Mouse (Mus musculus) neural tube, embryonic 13.5 days (tissue): ENCODE data around the gene Exo5. TPM values are rescaled to one million over a fixed set of nuclear protein-coding genes. Genes with fewer than 3 reads are reported as not detected.

Experiments used
- ATAC-seq: fragments of 200-750 bp; cut with Nextera tagmentation; 2 replicates; pipeline ENCODE4 v1.8.0; 2017; ENCODE audit warnings: low read depth, mild to moderate bottlenecking, moderate TSS enrichment, moderate library complexity
- H3K27ac ChIP-seq: fragments of 300-500 bp; sonication (generic); replicated peaks from 2 replicates; pipeline ENCODE4 v1.5.1; 2015; ENCODE audit warnings: moderate library complexity, mild to moderate bottlenecking, inconsistent platforms
- H3K27me3 ChIP-seq: fragments of 300-500 bp; sonication (generic); 2 replicates; pipeline ENCODE4 v1.6.1; 2015; ENCODE audit warnings: mild to moderate bottlenecking, inconsistent platforms
- H3K36me3 ChIP-seq: fragments of 300-500 bp; sonication (generic); 2 replicates; pipeline ENCODE4 v1.6.1; 2015; ENCODE audit warnings: mild to moderate bottlenecking, inconsistent platforms
- H3K4me1 ChIP-seq: fragments of 300-500 bp; sonication (generic); replicated peaks from 2 replicates; pipeline ENCODE4 v1.6.1; 2015; ENCODE audit warnings: inconsistent platforms
- H3K4me2 ChIP-seq: fragments of 300-500 bp; sonication (generic); 2 replicates; pipeline ENCODE4 v1.6.1; 2015; ENCODE audit warnings: inconsistent platforms, mild to moderate bottlenecking, moderate library complexity
- H3K4me3 ChIP-seq: fragments of 300-500 bp; sonication (generic); 2 replicates; pipeline ENCODE4 v1.5.1; 2015; ENCODE audit warnings: mild to moderate bottlenecking, inconsistent platforms
- H3K9ac ChIP-seq: fragments of 300-500 bp; sonication (generic); 2 replicates; pipeline ENCODE4 v1.6.1; 2015; ENCODE audit warnings: moderate library complexity, mild to moderate bottlenecking, inconsistent platforms
- H3K9me3 ChIP-seq: fragments of 300-500 bp; sonication (generic); 2 replicates; pipeline ENCODE4 v1.6.1; 2016; ENCODE audit warnings: inconsistent platforms
- WGBS: fragments of 180-500 bp; shearing (Covaris S2); methylation state at CpG from one replicate; pipeline ENCODE4 v1.1.7; 2015; 5-methylcytosine and 5-hydroxymethylcytosine counted together
- polyA plus RNA-seq: library from polyadenylated mRNA; unstranded; fragments of >200 nt; fragmentation: Nextera tagmentation; extraction: Ambion mirVana; gene quantifications from 2 replicates; pipeline ENCODE4 v1.2.1, GENCODE M21; 2015

Gene Exo5
- polyA plus RNA-seq, 1 experiment from 2014 or later: 36.1 TPM

DNA sequence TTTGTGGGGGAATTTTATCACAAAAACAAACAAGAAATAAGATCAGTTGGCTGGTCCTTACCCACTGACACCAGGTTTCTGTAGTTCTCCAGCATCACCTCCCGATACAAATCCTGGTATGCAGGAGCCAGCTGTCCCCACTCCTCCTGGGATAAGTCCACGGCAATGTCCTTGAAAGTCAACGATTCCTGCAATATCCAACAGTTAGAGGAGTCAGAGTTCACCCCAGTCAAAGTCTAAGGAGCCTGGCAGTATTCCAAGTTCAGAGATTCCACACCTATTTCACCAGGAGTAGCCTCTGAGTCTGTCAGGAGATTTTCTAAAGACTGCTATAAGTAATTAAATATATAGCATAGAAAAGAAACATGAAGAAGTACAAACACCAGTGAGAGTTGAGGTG, 10.2 kb upstream of the Exo5 start:
- Histone ChIP-seq H3K27me3 (no peaks in the 10 kb centered on the region), H3K4me3 (no peak overlapping the region)
- 92% methylated on average over 3 of the region's 3 CpGs for WGBS

DNA sequence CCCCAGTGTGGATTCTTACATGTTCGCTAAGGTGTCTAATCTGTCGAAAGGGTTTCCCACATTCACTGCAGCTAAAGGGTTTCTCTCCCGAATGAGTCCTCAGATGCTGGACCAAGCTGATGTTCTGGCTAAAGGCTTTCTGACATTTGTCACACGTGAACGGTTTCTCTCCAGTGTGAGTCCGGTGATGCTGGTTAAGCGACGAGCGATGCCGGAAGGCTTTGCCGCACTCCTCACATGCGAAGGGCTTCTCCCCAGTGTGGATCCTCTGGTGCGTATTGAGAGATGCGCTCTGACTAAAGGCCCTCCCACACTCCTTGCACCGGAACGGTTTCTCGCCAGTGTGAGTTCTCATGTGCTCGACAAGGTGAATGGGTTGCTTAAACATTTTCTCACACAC, 5.9 kb upstream of the Exo5 start:
- no peaks in the 10 kb centered on the region for H3K27me3 ChIP-seq
- no peak overlapping the region for H3K9ac ChIP-seq
- no peak overlapping the region for H3K27ac ChIP-seq
- WGBS: 94% methylated on average over 18 of the region's 18 CpGs
- no peak overlapping the region for H3K4me2 ChIP-seq
- no peaks in the 10 kb centered on the region for H3K4me1 ChIP-seq
- peaks cover 9% of the 10 kb centered on the region for H3K9me3 ChIP-seq
- ATAC-seq: no peak
- peaks cover 15% of the 10 kb centered on the region for H3K36me3 ChIP-seq
- no peak overlapping the region for H3K4me3 ChIP-seq

More for the DNA sequence above, 10.2 kb upstream of the Exo5 start:
- Histone ChIP-seq H3K4me1 (no peaks in the 10 kb centered on the region), H3K4me2 (no peak overlapping the region), H3K27ac (no peak overlapping the region), H3K9me3 (0 out of 2 replicates have a peak, but pooled peaks cover 6% of the 10 kb centered on the region), H3K9ac (no peak overlapping the region), H3K36me3 (peaks cover 15% of the 10 kb centered on the region)
- no peak for ATAC-seq

- no peak for ATAC-seq
- Histone ChIP-seq H3K9ac (no peak overlapping the region), H3K4me3 (no peak overlapping the region), H3K4me1 (no peaks in the 10 kb centered on the region; the same call in 1 of the 2 replicates), H3K27ac (no peak overlapping the region), H3K27me3 (no peaks in the 10 kb centered on the region), H3K4me2 (no peak overlapping the region), H3K36me3 (peaks cover 15% of the 10 kb centered on the region), H3K9me3 (peaks cover 9% of the 10 kb centered on the region)
- WGBS: 83% methylated on average over 3 of the region's 3 CpGs
Observed at GRCm38 (mm10) chr4:120928686-120929085, 3.9 kb upstream of the Exo5 start.

- Histone ChIP-seq H3K4me3 (peak overlapping the region; percentile 69), H3K4me1 (peaks cover 9% of the 10 kb centered on the region; the same call in 1 of the 2 replicates), H3K27me3 (no peaks in the 10 kb centered on the region), H3K36me3 (peaks cover 29% of the 10 kb centered on the region), H3K9ac (peak overlapping the region; percentile 85), H3K4me2 (peak overlapping the region; percentile 64), H3K9me3 (peaks cover 9% of the 10 kb centered on the region), H3K27ac (peak overlapping the region; percentile 93)
- WGBS: 9% methylated on average over 3 of the region's 3 CpGs
- ATAC-seq: peak; percentile 58; the same call in 1 of the 2 replicates
Observed at GRCm38 (mm10) chr4:120925386-120925785, 569 bp upstream of the Exo5 start.

DNA sequence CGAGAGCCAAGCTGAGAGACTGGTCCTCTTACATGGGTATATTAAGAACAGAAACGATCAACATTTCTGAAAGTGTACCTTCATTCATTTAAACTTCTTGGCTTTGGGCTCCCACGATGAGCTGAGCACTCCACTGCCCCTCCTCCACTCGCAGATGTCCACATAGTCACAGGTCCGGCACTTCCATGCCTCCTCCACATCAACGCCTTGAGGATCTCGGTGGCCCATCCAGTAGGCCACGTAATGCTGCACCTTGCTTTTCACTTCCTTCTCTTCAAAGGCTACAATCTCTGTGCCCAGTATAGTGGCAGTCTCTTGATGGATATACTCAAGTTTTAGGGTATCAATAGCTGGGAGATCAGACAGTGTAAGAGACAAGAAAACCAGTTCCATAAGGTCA, 3.4 kb downstream of the Exo5 start:
- H3K27me3 ChIP-seq: no peaks in the 10 kb centered on the region
- peaks cover 10% of the 10 kb centered on the region for H3K9me3 ChIP-seq
- no peak overlapping the region for H3K27ac ChIP-seq
- no peak overlapping the region for H3K9ac ChIP-seq
- WGBS: 93% methylated on average over 8 of the region's 8 CpGs
- H3K4me2 ChIP-seq: no peak overlapping the region
- peaks cover 9% of the 10 kb centered on the region; the same call in 1 of the 2 replicates for H3K4me1 ChIP-seq
- ATAC-seq: no peak
- no peak overlapping the region for H3K4me3 ChIP-seq
- peaks cover 43% of the 10 kb centered on the region for H3K36me3 ChIP-seq

GRCm38 (mm10) chr4:120914501-120914900, 10.3 kb downstream of the Exo5 start:
- Histone ChIP-seq H3K9me3 (no peaks in the 10 kb centered on the region), H3K4me1 (no peaks in the 10 kb centered on the region), H3K9ac (no peak overlapping the region), H3K27me3 (no peaks in the 10 kb centered on the region), H3K27ac (no peak overlapping the region), H3K4me3 (no peak overlapping the region), H3K36me3 (peaks cover 8% of the 10 kb centered on the region), H3K4me2 (no peak overlapping the region)
- WGBS: 70% methylated on average over 4 of the region's 4 CpGs
- ATAC-seq: no peak

GRCm38 (mm10) chr4:120913861-120914260, 11.0 kb downstream of the Exo5 start:
- no peak overlapping the region for H3K27ac ChIP-seq
- H3K9me3 ChIP-seq: no peaks in the 10 kb centered on the region
- ATAC-seq: no peak
- H3K4me1 ChIP-seq: no peaks in the 10 kb centered on the region
- H3K9ac ChIP-seq: no peak overlapping the region
- H3K27me3 ChIP-seq: no peaks in the 10 kb centered on the region
- H3K4me2 ChIP-seq: no peak overlapping the region
- WGBS: 81% methylated on average over 1 of the region's 1 CpGs
- H3K36me3 ChIP-seq: 0 out of 2 replicates have a peak, but pooled peaks cover 2% of the 10 kb centered on the region
- no peak overlapping the region for H3K4me3 ChIP-seq

DNA sequence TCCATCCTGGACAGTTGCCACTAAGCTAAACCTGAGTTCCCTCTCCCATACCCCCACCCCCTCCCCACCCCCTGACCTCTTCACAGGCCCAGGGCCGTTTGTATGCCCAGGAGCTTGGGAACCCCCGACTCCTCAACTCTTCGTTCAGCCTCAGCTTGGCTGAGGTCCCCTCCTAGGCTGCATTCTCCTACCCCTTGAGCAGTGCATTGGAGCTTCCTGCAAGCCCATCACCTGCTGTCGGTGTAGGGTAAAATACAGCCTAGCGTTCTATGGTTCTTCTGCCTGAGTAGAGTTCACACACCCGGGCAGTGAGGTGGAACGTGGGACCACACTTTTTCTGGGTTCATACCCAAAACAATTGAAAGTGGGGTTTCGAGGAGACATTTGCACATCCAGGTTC, 11.4 kb downstream of the Exo5 start:
- Histone ChIP-seq H3K4me3 (no peak overlapping the region), H3K27ac (no peak overlapping the region), H3K27me3 (no peaks in the 10 kb centered on the region), H3K36me3 (no peaks in the 10 kb centered on the region), H3K9ac (no peak overlapping the region), H3K9me3 (no peaks in the 10 kb centered on the region), H3K4me2 (no peak overlapping the region), H3K4me1 (no peaks in the 10 kb centered on the region)
- WGBS: 72% methylated on average over 8 of the region's 8 CpGs
- no peak for ATAC-seq

- no peaks in the 10 kb centered on the region for H3K36me3 ChIP-seq
- H3K27me3 ChIP-seq: no peaks in the 10 kb centered on the region
- H3K9me3 ChIP-seq: no peaks in the 10 kb centered on the region
- H3K4me3 ChIP-seq: no peak overlapping the region
- no peak overlapping the region for H3K4me2 ChIP-seq
- ATAC-seq: no peak
- no peaks in the 10 kb centered on the region for H3K4me1 ChIP-seq
- 65% methylated on average over 4 of the region's 4 CpGs for WGBS
- H3K9ac ChIP-seq: no peak overlapping the region
- H3K27ac ChIP-seq: no peak overlapping the region
Observed at GRCm38 (mm10) chr4:120912866-120913265, 12.0 kb downstream of the Exo5 start.

- Histone ChIP-seq H3K27me3 (no peaks in the 10 kb centered on the region), H3K27ac (no peak overlapping the region), H3K4me1 (no peaks in the 10 kb centered on the region), H3K4me3 (no peak overlapping the region), H3K9me3 (no peaks in the 10 kb centered on the region), H3K36me3 (no peaks in the 10 kb centered on the region), H3K4me2 (no peak overlapping the region), H3K9ac (no peak overlapping the region)
- 86% methylated on average over 6 of the region's 6 CpGs for WGBS
- ATAC-seq: no peak
Observed at GRCm38 (mm10) chr4:120911086-120911485, 13.7 kb downstream of the Exo5 start.

DNA sequence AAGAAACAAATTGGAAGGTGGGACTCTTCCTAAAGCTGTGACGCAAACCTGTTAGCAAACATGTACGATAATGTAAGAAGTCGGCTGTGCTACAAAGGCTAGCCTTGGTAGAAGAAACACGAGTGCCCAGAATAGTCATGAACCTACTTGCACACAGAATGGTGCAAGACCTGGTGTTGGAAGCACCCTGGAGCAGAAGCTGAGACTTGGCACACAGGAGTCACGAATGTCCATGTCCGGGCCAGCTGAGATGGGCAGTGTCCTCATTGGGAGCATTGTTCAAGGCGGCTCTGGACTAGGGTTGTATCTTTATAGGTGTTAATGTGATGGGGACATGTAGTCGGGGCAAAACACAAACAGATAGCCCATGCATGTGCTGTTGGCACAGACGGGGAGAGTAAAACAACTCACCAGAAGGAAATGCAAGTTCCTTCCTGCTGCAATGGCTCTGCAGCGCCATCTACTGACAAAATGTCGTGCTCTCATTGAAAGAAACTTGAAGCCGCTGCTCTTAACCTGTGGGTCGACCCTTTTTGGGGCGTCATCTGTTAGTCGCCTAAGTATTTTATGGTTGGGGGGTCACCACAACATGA, 15.2 kb downstream of the Exo5 start:
- 34% methylated on average over 15 of the region's 15 CpGs for WGBS
- Histone ChIP-seq H3K4me3 (no peak overlapping the region), H3K9ac (no peak overlapping the region), H3K9me3 (no peaks in the 10 kb centered on the region), H3K36me3 (no peaks in the 10 kb centered on the region), H3K27ac (no peak overlapping the region), H3K4me1 (no peaks in the 10 kb centered on the region), H3K4me2 (no peak overlapping the region), H3K27me3 (no peaks in the 10 kb centered on the region)
- ATAC-seq: peak; percentile 53; the same call in 1 of the 2 replicates

- no peaks in the 10 kb centered on the region for H3K9me3 ChIP-seq
- no peak for ATAC-seq
- no peaks in the 10 kb centered on the region for H3K36me3 ChIP-seq
- H3K27ac ChIP-seq: no peak overlapping the region
- H3K4me2 ChIP-seq: no peak overlapping the region
- H3K27me3 ChIP-seq: no peaks in the 10 kb centered on the region
- no peaks in the 10 kb centered on the region for H3K4me1 ChIP-seq
- 80% methylated on average over 5 of the region's 5 CpGs for WGBS
- H3K9ac ChIP-seq: no peak overlapping the region
- H3K4me3 ChIP-seq: no peak overlapping the region
Observed at GRCm38 (mm10) chr4:120905644-120906043, 19.2 kb downstream of the Exo5 start.

DNA sequence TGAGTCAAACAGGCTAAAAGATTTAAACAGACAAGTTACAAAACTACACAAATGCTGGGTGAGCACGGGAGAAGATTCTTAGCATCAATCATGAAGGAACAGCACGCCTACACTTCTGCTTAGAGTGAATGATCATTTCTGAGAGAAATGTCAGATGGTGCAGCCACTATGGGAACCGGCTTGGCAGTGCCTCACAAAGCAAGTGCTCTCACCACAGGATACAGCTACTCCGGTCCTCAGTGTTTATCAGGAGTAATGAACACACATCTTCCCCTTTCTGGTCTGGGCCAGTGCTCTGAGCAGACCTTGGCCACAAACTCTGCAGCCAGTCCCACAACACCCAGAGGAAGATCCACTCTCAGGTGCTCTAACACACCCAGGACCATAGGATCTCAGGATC, 20.3 kb downstream of the Exo5 start:
- H3K27ac ChIP-seq: no peak overlapping the region
- no peak overlapping the region for H3K4me2 ChIP-seq
- H3K27me3 ChIP-seq: no peaks in the 10 kb centered on the region
- H3K9me3 ChIP-seq: no peaks in the 10 kb centered on the region
- H3K4me3 ChIP-seq: no peak overlapping the region
- H3K36me3 ChIP-seq: no peaks in the 10 kb centered on the region
- 81% methylated on average over 4 of the region's 4 CpGs for WGBS
- H3K9ac ChIP-seq: no peak overlapping the region
- ATAC-seq: no peak
- no peaks in the 10 kb centered on the region for H3K4me1 ChIP-seq
